Mouse (Mus musculus) forebrain, embryonic 11.5 days (tissue): Measurements from ENCODE around the gene Scube1. TPM values are rescaled to one million over a fixed set of nuclear protein-coding genes. Genes with fewer than 3 reads are reported as not detected.

ENCODE experiments used
- ATAC-seq: fragments of 200-750 bp; cut with Nextera tagmentation; replicated peaks from 2 replicates; pipeline ENCODE4 v1.8.0; 2017; ENCODE audit warnings: moderate TSS enrichment; ENCODE audit not compliant: low FRiP score
- DNase-seq: peaks from one replicate; pipeline ENCODE4 v3.0.0-alpha.2; 2017; ENCODE audit warnings: low spot score
- H3K27ac ChIP-seq: fragments of 300-500 bp; sonication (generic); 2 replicates; pipeline ENCODE4 v1.5.1; 2014; ENCODE audit warnings: low read depth, low read length
- H3K27me3 ChIP-seq: fragments of 300-500 bp; sonication (generic); 2 replicates; pipeline ENCODE4 v1.6.1; 2014; ENCODE audit warnings: mild to moderate bottlenecking, low read length, mixed read lengths; ENCODE audit not compliant: control insufficient read depth, insufficient read depth
- H3K36me3 ChIP-seq: fragments of 300-500 bp; sonication (generic); 2 replicates; pipeline ENCODE4 v1.6.1; 2014; ENCODE audit warnings: mild to moderate bottlenecking, low read length, moderate library complexity, mixed read lengths; ENCODE audit not compliant: control insufficient read depth, insufficient read depth
- H3K4me1 ChIP-seq: fragments of 300-500 bp; sonication (generic); replicated peaks from 2 replicates; pipeline ENCODE4 v1.6.1; 2014; ENCODE audit warnings: low read length, mixed read lengths; ENCODE audit not compliant: control insufficient read depth, insufficient read depth
- H3K4me2 ChIP-seq: fragments of 300-500 bp; sonication (generic); 2 replicates; pipeline ENCODE4 v1.6.1; 2014; ENCODE audit warnings: low read depth, mild to moderate bottlenecking, low read length, moderate library complexity, mixed read lengths; ENCODE audit not compliant: severe bottlenecking
- H3K4me3 ChIP-seq: fragments of 300-500 bp; sonication (generic); 2 replicates; pipeline ENCODE4 v1.5.1; 2014; ENCODE audit warnings: low read depth, low read length
- H3K9ac ChIP-seq: fragments of 300-500 bp; sonication (generic); 2 replicates; pipeline ENCODE4 v1.6.1; 2014; ENCODE audit warnings: low read length
- H3K9me3 ChIP-seq: fragments of 300-500 bp; sonication (generic); 2 replicates; pipeline ENCODE4 v1.6.1; 2016; ENCODE audit warnings: low read length, mixed read lengths; ENCODE audit not compliant: control insufficient read depth
- WGBS: fragments of 180-500 bp; shearing (Covaris S2); extraction: QIAGEN DNeasy Blood & Tissue Kit; methylation state at CpG from one replicate; pipeline ENCODE4 v1.1.7; 2014; 5-methylcytosine and 5-hydroxymethylcytosine counted together
- polyA plus RNA-seq: library from polyadenylated mRNA; unstranded; fragments of >200 nt; fragmentation: Nextera tagmentation; extraction: Ambion mirVana; gene quantifications from 2 replicates; pipeline ENCODE4 v1.2.1, GENCODE M21; 2014

The Scube1 gene
- polyA plus RNA-seq, 1 experiment from 2014 or later = 38.0 TPM

DNA sequence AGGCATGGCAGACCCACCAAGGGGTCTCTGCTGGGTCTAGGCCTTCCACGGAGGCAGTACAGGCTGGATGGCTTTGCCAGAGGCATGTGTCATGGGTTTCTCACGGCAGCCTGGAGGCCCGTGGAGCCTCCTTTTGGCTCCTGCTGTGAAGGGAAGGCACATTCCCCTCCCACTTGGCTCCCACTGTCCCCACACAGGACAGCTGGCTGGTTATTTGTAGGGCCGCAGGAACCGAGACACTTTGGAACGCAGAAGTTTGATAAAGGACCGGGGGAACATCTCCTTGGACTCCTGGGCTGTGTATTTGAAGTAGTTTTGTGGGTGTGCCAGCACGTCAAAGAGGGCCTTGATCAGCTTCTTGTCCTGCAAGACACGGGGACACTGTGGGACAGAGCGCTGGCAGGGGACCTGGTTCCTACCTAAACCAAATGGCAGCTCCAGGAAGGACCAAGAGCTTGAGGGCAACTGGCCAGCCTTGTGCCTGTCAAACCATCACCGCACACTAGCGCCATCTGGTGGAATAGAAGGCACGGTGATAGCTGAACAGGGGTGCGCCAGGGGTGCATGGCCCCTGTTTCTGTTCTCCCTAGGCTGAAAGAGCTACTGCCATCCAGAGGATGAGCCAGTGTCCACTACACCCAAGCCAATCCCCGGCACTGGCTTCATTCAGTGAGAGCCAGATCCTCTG lies 117.6 kb downstream of the Scube1 start:
- Histone ChIP-seq H3K9me3 (no peaks in the 10 kb centered on the region), H3K4me1 (no peaks in the 10 kb centered on the region), H3K9ac (no peak overlapping the region), H3K4me3 (no peak overlapping the region), H3K36me3 (no peaks in the 10 kb centered on the region), H3K4me2 (no peak overlapping the region), H3K27me3 (no peaks in the 10 kb centered on the region), H3K27ac (no peak overlapping the region)
- ATAC-seq = no peak
- WGBS = 54% methylated on average over 15 of the region's 15 CpGs
- DNase-seq = peak; percentile 80

GRCm38 (mm10) chr15:83606700-83607099 lies 118.1 kb downstream of the Scube1 start:
- DNase-seq (no peak), ATAC-seq (no peak)
- Histone ChIP-seq H3K27me3 (no peaks in the 10 kb centered on the region), H3K4me1 (no peaks in the 10 kb centered on the region), H3K4me2 (no peak overlapping the region), H3K27ac (no peak overlapping the region), H3K9ac (no peak overlapping the region), H3K9me3 (no peaks in the 10 kb centered on the region), H3K4me3 (no peak overlapping the region), H3K36me3 (no peaks in the 10 kb centered on the region)
- WGBS = 92% methylated on average over 8 of the region's 8 CpGs

DNA sequence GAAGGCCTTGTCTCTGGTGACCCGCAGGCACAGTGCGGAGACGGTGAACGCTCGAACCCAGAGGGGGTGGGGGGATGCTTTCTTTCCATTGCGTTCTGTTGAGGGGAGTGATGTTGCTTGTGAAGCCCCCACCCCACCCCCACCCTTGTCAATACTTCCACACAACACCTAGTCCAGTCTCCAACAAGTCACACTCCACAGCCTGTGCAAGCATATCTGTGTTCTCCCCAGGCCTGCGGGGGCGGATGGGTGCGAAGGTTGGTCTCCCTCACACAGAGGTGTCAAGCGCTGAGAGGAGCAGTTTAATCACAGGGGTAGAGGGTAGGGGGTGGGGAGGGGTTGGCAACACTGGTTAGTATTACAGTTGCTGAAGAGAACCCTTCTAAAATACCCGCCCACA lies 118.6 kb downstream of the Scube1 start:
- H3K4me1 ChIP-seq = no peaks in the 10 kb centered on the region
- 93% methylated on average over 11 of the region's 11 CpGs for WGBS
- H3K27ac ChIP-seq = no peak overlapping the region
- H3K4me3 ChIP-seq = no peak overlapping the region
- no peaks in the 10 kb centered on the region for H3K9me3 ChIP-seq
- no peaks in the 10 kb centered on the region for H3K27me3 ChIP-seq
- no peaks in the 10 kb centered on the region for H3K36me3 ChIP-seq
- no peak overlapping the region for H3K9ac ChIP-seq
- DNase-seq (no peak), ATAC-seq (no peak)
- no peak overlapping the region for H3K4me2 ChIP-seq

DNA sequence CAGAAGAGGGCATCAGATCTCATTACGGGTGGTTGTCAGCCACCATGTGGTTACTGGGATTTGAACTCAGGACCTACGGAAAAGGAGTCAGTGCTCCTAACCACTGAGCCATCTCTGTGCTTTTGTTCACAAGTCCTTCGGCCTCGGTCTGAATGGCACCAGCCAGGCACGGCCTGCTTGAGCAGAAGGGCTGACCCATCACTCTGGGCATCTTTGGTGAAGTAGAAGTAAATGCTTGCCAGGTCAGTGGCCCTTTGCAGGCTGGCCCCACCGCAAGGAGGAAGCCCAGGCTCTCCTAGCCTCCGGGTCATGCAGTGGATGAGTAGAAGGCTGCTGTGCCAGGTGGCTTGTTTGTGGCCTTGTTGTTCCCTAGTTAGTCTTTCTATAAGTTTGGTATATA lies 121.4 kb downstream of the Scube1 start:
- Histone ChIP-seq H3K36me3 (no peaks in the 10 kb centered on the region), H3K9me3 (no peaks in the 10 kb centered on the region), H3K4me1 (no peaks in the 10 kb centered on the region), H3K4me3 (no peak overlapping the region), H3K4me2 (no peak overlapping the region), H3K27ac (no peak overlapping the region), H3K9ac (no peak overlapping the region), H3K27me3 (no peaks in the 10 kb centered on the region)
- no peak for ATAC-seq
- no peak for DNase-seq
- 94% methylated on average over 7 of the region's 7 CpGs for WGBS

GRCm38 (mm10) chr15:83603046-83603396 lies 121.8 kb downstream of the Scube1 start:
- no peaks in the 10 kb centered on the region for H3K27me3 ChIP-seq
- no peak overlapping the region for H3K27ac ChIP-seq
- H3K4me3 ChIP-seq = no peak overlapping the region
- H3K9me3 ChIP-seq = no peaks in the 10 kb centered on the region
- H3K4me1 ChIP-seq = no peaks in the 10 kb centered on the region
- H3K36me3 ChIP-seq = no peaks in the 10 kb centered on the region
- H3K4me2 ChIP-seq = no peak overlapping the region
- DNase-seq = no peak
- no peak for ATAC-seq
- no peak overlapping the region for H3K9ac ChIP-seq
- 96% methylated on average over 1 of the region's 1 CpGs for WGBS

- DNase-seq (no peak), ATAC-seq (no peak)
- H3K27ac ChIP-seq = no peak overlapping the region
- H3K4me3 ChIP-seq = no peak overlapping the region
- H3K4me2 ChIP-seq = no peak overlapping the region
- WGBS = 87% methylated on average over 13 of the region's 13 CpGs
- no peaks in the 10 kb centered on the region for H3K9me3 ChIP-seq
- H3K27me3 ChIP-seq = no peaks in the 10 kb centered on the region
- no peaks in the 10 kb centered on the region for H3K4me1 ChIP-seq
- no peaks in the 10 kb centered on the region for H3K36me3 ChIP-seq
- no peak overlapping the region for H3K9ac ChIP-seq
Observed at GRCm38 (mm10) chr15:83602372-83603045, 122.3 kb downstream of the Scube1 start.

GRCm38 (mm10) chr15:83601185-83601584 lies 123.6 kb downstream of the Scube1 start:
- WGBS = 76% methylated on average over 4 of the region's 4 CpGs
- no peak overlapping the region for H3K4me3 ChIP-seq
- H3K9me3 ChIP-seq = no peaks in the 10 kb centered on the region
- H3K36me3 ChIP-seq = no peaks in the 10 kb centered on the region
- no peaks in the 10 kb centered on the region for H3K4me1 ChIP-seq
- no peaks in the 10 kb centered on the region for H3K27me3 ChIP-seq
- no peak overlapping the region for H3K9ac ChIP-seq
- ATAC-seq (no peak), DNase-seq (no peak)
- H3K27ac ChIP-seq = no peak overlapping the region
- H3K4me2 ChIP-seq = no peak overlapping the region

DNA sequence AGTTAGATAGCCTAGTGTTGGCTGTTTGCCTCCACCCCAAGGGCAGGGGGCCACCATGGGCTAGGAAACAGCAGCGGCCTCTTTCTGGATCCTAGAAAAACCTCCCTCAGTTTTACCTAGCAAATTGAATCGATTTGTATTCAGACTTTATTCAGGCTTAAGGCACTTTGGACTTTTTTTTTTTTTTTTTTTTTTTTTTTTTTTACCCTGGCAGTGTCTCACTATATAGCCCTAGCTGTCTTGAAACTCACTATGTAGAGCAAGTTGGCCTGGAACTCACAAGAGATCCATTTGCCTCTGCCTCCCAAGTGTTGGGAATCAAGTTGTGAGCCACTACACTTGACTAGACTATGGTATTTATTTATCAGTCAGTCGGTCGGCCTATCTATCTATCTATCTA lies 128.0 kb downstream of the Scube1 start:
- Histone ChIP-seq H3K36me3 (no peaks in the 10 kb centered on the region), H3K9ac (no peak overlapping the region), H3K27me3 (no peaks in the 10 kb centered on the region), H3K4me1 (peaks cover 9% of the 10 kb centered on the region; the same call in 1 of the 2 replicates), H3K27ac (no peak overlapping the region), H3K4me2 (no peak overlapping the region), H3K9me3 (no peaks in the 10 kb centered on the region), H3K4me3 (no peak overlapping the region)
- DNase-seq (no peak), ATAC-seq (no peak)
- WGBS = 90% methylated on average over 4 of the region's 4 CpGs

GRCm38 (mm10) chr15:83595364-83595711 lies 129.5 kb downstream of the Scube1 start:
- Histone ChIP-seq H3K36me3 (no peaks in the 10 kb centered on the region), H3K9ac (peak overlapping the region; percentile 39), H3K4me2 (peak overlapping the region; percentile 87), H3K9me3 (no peaks in the 10 kb centered on the region), H3K4me3 (peak overlapping the region; percentile 78), H3K27ac (no peak overlapping the region), H3K4me1 (peaks cover 9% of the 10 kb centered on the region; the same call in 1 of the 2 replicates), H3K27me3 (no peaks in the 10 kb centered on the region)
- 38% methylated on average over 7 of the region's 7 CpGs for WGBS
- ATAC-seq (peak; percentile 26; the same call in 1 of the 2 replicates), DNase-seq (no peak)
